Mouse (Mus musculus) mesoderm, embryonic 11.5 days (tissue): ENCODE measurements around the gene Cacna1s.
A peak's percentile ranks its signal among the peaks of the same experiment; 100 is the strongest.

Experiments used
- DNase-seq: peaks from one replicate; pipeline ENCODE4 v3.0.0-alpha.2; 2012; ENCODE audit warnings: low read depth, low spot score

Cacna1s gene

GRCm38 (mm10) chr1:136051013-136051315, 1.6 kb upstream of the Cacna1s start:
- no peak for DNase-seq

GRCm38 (mm10) chr1:136051465-136051864, 1.1 kb upstream of the Cacna1s start:
- DNase-seq = peak; percentile 89

- DNase-seq = no peak
Measured at GRCm38 (mm10) chr1:136055771-136056170, 3.2 kb downstream of the Cacna1s start.

- no peak for DNase-seq
Measured at GRCm38 (mm10) chr1:136058594-136058993, 6.0 kb downstream of the Cacna1s start.

GRCm38 (mm10) chr1:136061041-136061789, 8.7 kb downstream of the Cacna1s start:
- no peak for DNase-seq

GRCm38 (mm10) chr1:136061790-136062141, 9.2 kb downstream of the Cacna1s start:
- DNase-seq = no peak

- no peak for DNase-seq
Measured at GRCm38 (mm10) chr1:136063991-136064390, 11.4 kb downstream of the Cacna1s start.

GRCm38 (mm10) chr1:136066621-136067020, 14.1 kb downstream of the Cacna1s start:
- DNase-seq = no peak

GRCm38 (mm10) chr1:136067579-136067978, 15.0 kb downstream of the Cacna1s start:
- DNase-seq = no peak

GRCm38 (mm10) chr1:136076086-136076485, 23.5 kb downstream of the Cacna1s start:
- DNase-seq = peak; percentile 37

GRCm38 (mm10) chr1:136077656-136078055, 25.1 kb downstream of the Cacna1s start:
- DNase-seq = no peak

GRCm38 (mm10) chr1:136081161-136081560, 28.6 kb downstream of the Cacna1s start:
- DNase-seq = no peak

- DNase-seq = no peak
Measured at GRCm38 (mm10) chr1:136085988-136086685, 33.6 kb downstream of the Cacna1s start.

GRCm38 (mm10) chr1:136089368-136090165, 37.0 kb downstream of the Cacna1s start:
- no peak for DNase-seq

- no peak for DNase-seq
Measured at GRCm38 (mm10) chr1:136093726-136094125, 41.2 kb downstream of the Cacna1s start.

- no peak for DNase-seq
Measured at GRCm38 (mm10) chr1:136094807-136095206, 42.3 kb downstream of the Cacna1s start.

- DNase-seq = no peak
Measured at GRCm38 (mm10) chr1:136102094-136102493, 49.5 kb downstream of the Cacna1s start.

GRCm38 (mm10) chr1:136102551-136102950, 50.0 kb downstream of the Cacna1s start:
- no peak for DNase-seq

GRCm38 (mm10) chr1:136102981-136103380, 50.4 kb downstream of the Cacna1s start:
- DNase-seq = no peak

GRCm38 (mm10) chr1:136103696-136104095, 51.1 kb downstream of the Cacna1s start:
- DNase-seq = no peak

- no peak for DNase-seq
Measured at GRCm38 (mm10) chr1:136104741-136105140, 52.2 kb downstream of the Cacna1s start.

GRCm38 (mm10) chr1:136109464-136109863, 56.9 kb downstream of the Cacna1s start:
- no peak for DNase-seq
